Mouse (Mus musculus) liver, postnatal 0 days (tissue): ENCODE measurements around the gene Dtx3.

ENCODE experiments used
- CTCF ChIP-seq: sonication (generic); IDR thresholded peaks from 2 replicates; pipeline ENCODE4 v1.5.1; 2016; ENCODE audit warnings: antibody characterized with exemption, low read depth
- EP300 ChIP-seq: IDR thresholded peaks from 2 replicates; pipeline ENCODE4 v1.6.1; 2016; ENCODE audit warnings: antibody characterized with exemption, low read depth, mild to moderate bottlenecking

- no peak for TF ChIP-seq EP300
- no peak for TF ChIP-seq CTCF
Observed at GRCm38 (mm10) chr10:127154241-127154640, 41.3 kb downstream of the Dtx3 start.
